Mouse (Mus musculus): ENCODE data around the gene Xylb. TPM values are rescaled to one million over a fixed set of nuclear protein-coding genes. Genes with fewer than 3 reads are reported as not detected.

Xylb gene
- total RNA-seq, 1 experiment: 3.7 TPM

GRCm38 (mm10) chr9:119338350-119338749 is 18.8 kb upstream of the Xylb start:
- Histone ChIP-seq H3K36me3 (ENCODE audit: control insufficient read depth, insufficient read depth, low read length, poor library complexity, severe bottlenecking) (peaks cover 3% of the 10 kb centered on the region; the same call in 1 of the 2 replicates), H3K4me3 (ENCODE audit: insufficient read depth in 1 of 2, low read depth in 1 of 2, low read length in 2 of 2, poor library complexity in 1 of 2, severe bottlenecking in 1 of 2) (no peak overlapping the region), H3K9me3 (ENCODE audit: control insufficient read depth, insufficient read depth, low read depth, low read length) (no peaks in the 10 kb centered on the region), H3K9ac (ENCODE audit: insufficient read depth, low read depth, low read length, poor library complexity, severe bottlenecking) (no peak overlapping the region), H3K27ac (ENCODE audit: insufficient read depth, low read depth, low read length, poor library complexity, severe bottlenecking) (no peak overlapping the region), H3K4me1 (ENCODE audit: control insufficient read depth in 2 of 2, insufficient read depth in 2 of 2, low read length in 2 of 2, poor library complexity in 1 of 2) (peaks cover 3 to 19% of the 10 kb centered on the region in 2 experiments; a peak in 2 of 4 replicates)
- DNase-seq (ENCODE audit: low read depth, low spot score): no peak
- in situ Hi-C loops (cut with MboI; ENCODE audit: low sequenced_read_pairs in 2 of 2, unreplicated experiment in 2 of 2): no loop called here
- TF ChIP-seq CHD2 (IDR thresholded peaks at IDR 0.05; ENCODE audit: low read depth, low read length): no peak
- TF ChIP-seq ZNF384 (IDR thresholded peaks at IDR 0.05; ENCODE audit: low read depth, low read length): no peak
- no peak for TF ChIP-seq HCFC1 (IDR thresholded peaks at IDR 0.05; ENCODE audit: borderline replicate concordance, insufficient read depth, low read length)

GRCm38 (mm10) chr9:119339106-119339505 is 18.1 kb upstream of the Xylb start:
- Histone ChIP-seq H3K9ac (ENCODE audit: insufficient read depth, low read depth, low read length, poor library complexity, severe bottlenecking) (peak overlapping the region; percentile 78; the same call in 1 of the 2 replicates), H3K4me1 (ENCODE audit: control insufficient read depth in 2 of 2, insufficient read depth in 2 of 2, low read length in 2 of 2, poor library complexity in 1 of 2) (peaks cover 3 to 17% of the 10 kb centered on the region in 2 experiments; a peak in 2 of 4 replicates), H3K9me3 (ENCODE audit: control insufficient read depth, insufficient read depth, low read depth, low read length) (no peaks in the 10 kb centered on the region), H3K4me3 (ENCODE audit: insufficient read depth in 1 of 2, low read depth in 1 of 2, low read length in 2 of 2, poor library complexity in 1 of 2, severe bottlenecking in 1 of 2) (peak overlapping the region; percentile 68 to 81), H3K27ac (ENCODE audit: insufficient read depth, low read depth, low read length, poor library complexity, severe bottlenecking) (0 out of 2 replicates have a peak overlapping the region, but pooled peaks have one; percentile 5), H3K36me3 (ENCODE audit: control insufficient read depth, insufficient read depth, low read length, poor library complexity, severe bottlenecking) (peaks cover 9% of the 10 kb centered on the region; the same call in 1 of the 2 replicates)
- TF ChIP-seq ZC3H11A (IDR thresholded peaks at IDR 0.05; ENCODE audit: borderline replicate concordance, low read depth, low read length) (no peak), MAFK (IDR thresholded peaks at IDR 0.05; ENCODE audit: insufficient read depth, low read depth, low read length) (no peak), HCFC1 (IDR thresholded peaks at IDR 0.05; ENCODE audit: borderline replicate concordance, insufficient read depth, low read length) (no peak)
- no peak for DNase-seq (ENCODE audit: low read depth, low spot score)
- in situ Hi-C loops (cut with MboI; ENCODE audit: low sequenced_read_pairs in 2 of 2, unreplicated experiment in 2 of 2): no loop called here

- Histone ChIP-seq H3K36me3 (ENCODE audit: control insufficient read depth, insufficient read depth, low read length, poor library complexity, severe bottlenecking) (peaks cover 13% of the 10 kb centered on the region; the same call in 1 of the 2 replicates), H3K4me3 (ENCODE audit: insufficient read depth in 1 of 2, low read depth in 1 of 2, low read length in 2 of 2, poor library complexity in 1 of 2, severe bottlenecking in 1 of 2) (peak within 1 kb of the TSS; percentile 68 to 81), H3K27ac (ENCODE audit: insufficient read depth, low read depth, low read length, poor library complexity, severe bottlenecking) (0 out of 2 replicates have a peak within 1 kb of the TSS, but pooled peaks have one; percentile 68), H3K9ac (ENCODE audit: insufficient read depth, low read depth, low read length, poor library complexity, severe bottlenecking) (peak within 1 kb of the TSS; percentile 78), H3K9me3 (ENCODE audit: control insufficient read depth, insufficient read depth, low read depth, low read length) (no peaks in the 10 kb centered on the region), H3K4me1 (ENCODE audit: control insufficient read depth in 2 of 2, insufficient read depth in 2 of 2, low read length in 2 of 2, poor library complexity in 1 of 2) (peaks cover 3 to 14% of the 10 kb centered on the region in 2 experiments; a peak in 2 of 4 replicates)
- TF ChIP-seq MAFK (IDR thresholded peaks at IDR 0.05; ENCODE audit: insufficient read depth, low read depth, low read length) (no peak), ZC3H11A (IDR thresholded peaks at IDR 0.05; ENCODE audit: borderline replicate concordance, low read depth, low read length) (no peak), ZNF384 (IDR thresholded peaks at IDR 0.05; ENCODE audit: low read depth, low read length) (no peak), HCFC1 (IDR thresholded peaks at IDR 0.05; ENCODE audit: borderline replicate concordance, insufficient read depth, low read length) (no peak), CHD2 (IDR thresholded peaks at IDR 0.05; ENCODE audit: low read depth, low read length) (no peak)
- DNase-seq (ENCODE audit: low read depth, low spot score): no peak
- in situ Hi-C loops (cut with MboI; ENCODE audit: low sequenced_read_pairs in 2 of 2, unreplicated experiment in 2 of 2): no loop called here
Measured at GRCm38 (mm10) chr9:119339558-119340211, 17.5 kb upstream of the Xylb start, which contains the start of gene Acaa1a. Gene Acaa1a, plus strand, starts transcription at chr9:119339676.

- H3K9ac ChIP-seq (ENCODE audit: insufficient read depth, low read depth, low read length, poor library complexity, severe bottlenecking): peak overlapping the region; percentile 78
- DNase-seq (ENCODE audit: low read depth, low spot score): no peak
- no peaks in the 10 kb centered on the region for H3K9me3 ChIP-seq (ENCODE audit: control insufficient read depth, insufficient read depth, low read depth, low read length)
- peak overlapping the region; percentile 68 to 81 for H3K4me3 ChIP-seq (ENCODE audit: insufficient read depth in 1 of 2, low read depth in 1 of 2, low read length in 2 of 2, poor library complexity in 1 of 2, severe bottlenecking in 1 of 2)
- in situ Hi-C loops (cut with MboI; ENCODE audit: low sequenced_read_pairs in 2 of 2, unreplicated experiment in 2 of 2): no loop called here
- H3K27ac ChIP-seq (ENCODE audit: insufficient read depth, low read depth, low read length, poor library complexity, severe bottlenecking): no peak overlapping the region
- TF ChIP-seq ZNF384 (IDR thresholded peaks at IDR 0.05; ENCODE audit: low read depth, low read length) (no peak), ZC3H11A (IDR thresholded peaks at IDR 0.05; ENCODE audit: borderline replicate concordance, low read depth, low read length) (no peak), CHD2 (IDR thresholded peaks at IDR 0.05; ENCODE audit: low read depth, low read length) (no peak), HCFC1 (IDR thresholded peaks at IDR 0.05; ENCODE audit: borderline replicate concordance, insufficient read depth, low read length) (no peak), MAFK (IDR thresholded peaks at IDR 0.05; ENCODE audit: insufficient read depth, low read depth, low read length) (no peak)
- peaks cover 3 to 14% of the 10 kb centered on the region in 2 experiments; a peak in 2 of 4 replicates for H3K4me1 ChIP-seq (ENCODE audit: control insufficient read depth in 2 of 2, insufficient read depth in 2 of 2, low read length in 2 of 2, poor library complexity in 1 of 2)
- peaks cover 16% of the 10 kb centered on the region; the same call in 1 of the 2 replicates for H3K36me3 ChIP-seq (ENCODE audit: control insufficient read depth, insufficient read depth, low read length, poor library complexity, severe bottlenecking)
Measured at GRCm38 (mm10) chr9:119340212-119340580, 17.0 kb upstream of the Xylb start.
